Mouse (Mus musculus): ENCODE measurements at regions not wholly inside any gene's neighbourhood (a gene's known extent, or its start where the extent isn't known, plus 50 kb on each side); places are given as distances from the start of the nearest gene placed in this dataset.
A peak's percentile ranks its signal among the peaks of the same experiment; 100 is the strongest.
"Not testable (repeated sequence)": the region's sequence is repeated elsewhere in the genome, so short reads cannot be mapped to it uniquely, and the experiment has no call there.

GRCm38 (mm10) chr4:105658581-105658980 is 131.1 kb upstream of the Gm12728 start:
- no peak for DNase-seq

GRCm38 (mm10) chr4:105676690-105677089 is 113.0 kb upstream of the Gm12728 start:
- DNase-seq, result no peak

- DNase-seq, result no peak
Observed at GRCm38 (mm10) chr4:105690716-105691115, 99.0 kb upstream of the Gm12728 start.

GRCm38 (mm10) chr4:105692380-105692779 is 97.3 kb upstream of the Gm12728 start:
- no peak for DNase-seq

GRCm38 (mm10) chr4:105695895-105696294 is 93.8 kb upstream of the Gm12728 start:
- no peak for DNase-seq

GRCm38 (mm10) chr4:105697123-105697522 is 92.5 kb upstream of the Gm12728 start:
- DNase-seq, result no peak

GRCm38 (mm10) chr4:105702036-105702435 is 87.6 kb upstream of the Gm12728 start:
- DNase-seq, result no peak

GRCm38 (mm10) chr4:105703408-105703807 is 86.3 kb upstream of the Gm12728 start:
- no peak for DNase-seq

- no peak for DNase-seq
Observed at GRCm38 (mm10) chr4:105704271-105704670, 85.4 kb upstream of the Gm12728 start.

- DNase-seq, result no peak
Observed at GRCm38 (mm10) chr4:105705996-105706395, 83.7 kb upstream of the Gm12728 start.

- DNase-seq, result no peak
Observed at GRCm38 (mm10) chr4:105708080-105708796, 81.4 kb upstream of the Gm12728 start.

- peak; percentile 11 for DNase-seq
Observed at GRCm38 (mm10) chr4:105713956-105714355, 75.7 kb upstream of the Gm12728 start.

- DNase-seq, result no peak
Observed at GRCm38 (mm10) chr4:105718080-105718479, 71.6 kb upstream of the Gm12728 start.

GRCm38 (mm10) chr4:105728696-105729095 is 61.0 kb upstream of the Gm12728 start:
- DNase-seq, result no peak

GRCm38 (mm10) chr4:105730900-105731299 is 58.8 kb upstream of the Gm12728 start:
- DNase-seq, result no peak

GRCm38 (mm10) chr4:105735116-105735515 is 54.6 kb upstream of the Gm12728 start:
- DNase-seq, result not testable (repeated sequence)

Measured in right cerebral cortex, adult 18-20 months (tissue).